Mouse (Mus musculus) forebrain, embryonic 11.5 days (tissue): ENCODE measurements at regions not wholly inside any gene's neighbourhood (a gene's known extent, or its start where the extent isn't known, plus 50 kb on each side); places are given as distances from the start of the nearest gene placed in this dataset.

Experiments
- ATAC-seq: fragments of 200-750 bp; cut with Nextera tagmentation; replicated peaks from 2 replicates; pipeline ENCODE4 v1.8.0; 2017; ENCODE audit warnings: moderate TSS enrichment; ENCODE audit not compliant: low FRiP score
- DNase-seq: peaks from one replicate; pipeline ENCODE4 v3.0.0-alpha.2; 2017; ENCODE audit warnings: low spot score
- H3K27ac ChIP-seq: fragments of 300-500 bp; sonication (generic); 2 replicates; pipeline ENCODE4 v1.5.1; 2014; ENCODE audit warnings: low read depth, low read length
- H3K27me3 ChIP-seq: fragments of 300-500 bp; sonication (generic); 2 replicates; pipeline ENCODE4 v1.6.1; 2014; ENCODE audit warnings: mild to moderate bottlenecking, low read length, mixed read lengths; ENCODE audit not compliant: control insufficient read depth, insufficient read depth
- H3K36me3 ChIP-seq: fragments of 300-500 bp; sonication (generic); 2 replicates; pipeline ENCODE4 v1.6.1; 2014; ENCODE audit warnings: mild to moderate bottlenecking, low read length, moderate library complexity, mixed read lengths; ENCODE audit not compliant: control insufficient read depth, insufficient read depth
- H3K4me1 ChIP-seq: fragments of 300-500 bp; sonication (generic); replicated peaks from 2 replicates; pipeline ENCODE4 v1.6.1; 2014; ENCODE audit warnings: low read length, mixed read lengths; ENCODE audit not compliant: control insufficient read depth, insufficient read depth
- H3K4me2 ChIP-seq: fragments of 300-500 bp; sonication (generic); 2 replicates; pipeline ENCODE4 v1.6.1; 2014; ENCODE audit warnings: low read depth, mild to moderate bottlenecking, low read length, moderate library complexity, mixed read lengths; ENCODE audit not compliant: severe bottlenecking
- H3K4me3 ChIP-seq: fragments of 300-500 bp; sonication (generic); 2 replicates; pipeline ENCODE4 v1.5.1; 2014; ENCODE audit warnings: low read depth, low read length
- H3K9ac ChIP-seq: fragments of 300-500 bp; sonication (generic); 2 replicates; pipeline ENCODE4 v1.6.1; 2014; ENCODE audit warnings: low read length
- H3K9me3 ChIP-seq: fragments of 300-500 bp; sonication (generic); 2 replicates; pipeline ENCODE4 v1.6.1; 2016; ENCODE audit warnings: low read length, mixed read lengths; ENCODE audit not compliant: control insufficient read depth
- WGBS: fragments of 180-500 bp; shearing (Covaris S2); extraction: QIAGEN DNeasy Blood & Tissue Kit; methylation state at CpG from one replicate; pipeline ENCODE4 v1.1.7; 2014; 5-methylcytosine and 5-hydroxymethylcytosine counted together

DNA sequence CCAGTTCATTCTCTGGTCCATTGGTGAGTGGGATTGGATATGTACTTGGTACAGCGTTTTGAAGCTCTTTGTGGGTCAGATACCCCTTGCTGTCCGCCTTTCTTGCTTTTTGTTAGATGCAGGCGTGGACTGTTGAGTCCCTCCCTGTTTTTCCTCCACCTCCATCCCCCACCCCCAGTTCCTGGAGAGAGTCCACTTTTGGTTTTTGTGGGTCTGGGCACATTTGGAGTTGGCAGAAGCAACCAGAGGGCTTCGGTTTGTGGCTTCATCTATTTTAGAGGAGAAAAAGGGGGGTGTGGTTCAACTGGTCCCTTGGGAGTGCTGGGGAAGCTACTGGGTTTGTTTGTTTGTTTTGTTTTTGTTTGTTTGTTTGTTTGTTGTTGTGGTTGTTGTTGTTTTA is 103.9 kb upstream of the Gm9887 start:
- Histone ChIP-seq H3K27me3 (no peaks in the 10 kb centered on the region), H3K4me1 (peaks cover 3% of the 10 kb centered on the region; the same call in 1 of the 2 replicates), H3K9me3 (no peaks in the 10 kb centered on the region; the same call in 1 of the 2 replicates), H3K4me2 (no peak overlapping the region; the same call in 1 of the 2 replicates), H3K36me3 (no peaks in the 10 kb centered on the region), H3K4me3 (no peak overlapping the region), H3K9ac (no peak overlapping the region), H3K27ac (no peak overlapping the region)
- no peak for DNase-seq
- ATAC-seq: no peak
- WGBS: 68% methylated on average over 4 of the region's 4 CpGs

DNA sequence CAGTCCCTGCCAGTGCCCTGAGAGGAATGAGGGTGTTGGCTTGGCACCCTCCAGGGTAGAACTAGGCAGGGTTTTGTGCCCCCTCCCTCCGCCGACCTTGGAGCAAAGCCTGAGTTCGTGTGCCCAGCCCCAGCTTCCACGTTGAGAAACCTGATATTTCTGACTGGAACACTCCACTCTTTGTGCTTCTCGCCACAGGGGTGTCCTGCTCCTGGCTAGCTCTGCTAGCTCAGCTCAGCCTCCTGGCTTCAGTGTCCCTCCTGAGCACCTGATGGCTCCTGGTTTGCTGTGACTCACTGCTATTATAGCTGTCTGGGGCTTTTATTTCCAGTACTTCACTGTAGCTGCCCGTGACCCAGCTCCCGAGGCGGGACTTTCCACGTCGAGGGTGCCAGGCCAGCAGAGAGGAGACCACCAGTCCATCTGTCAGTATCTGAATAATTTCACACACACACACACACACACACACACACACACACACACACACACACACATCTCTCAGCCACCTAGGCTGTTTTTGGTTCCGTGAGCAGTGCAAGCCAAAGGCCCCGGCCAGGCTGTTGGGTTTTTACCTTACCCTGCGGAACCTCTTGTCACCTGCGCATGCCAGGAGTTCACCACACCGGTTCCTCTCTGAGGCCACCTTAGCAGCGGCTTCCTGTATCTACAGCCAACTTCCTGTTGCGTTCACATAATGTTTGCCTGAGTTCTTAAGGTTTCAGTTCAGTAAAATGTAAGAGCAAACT is 102.8 kb upstream of the Gm9887 start:
- DNase-seq: no peak
- no peak overlapping the region; the same call in 1 of the 2 replicates for H3K9ac ChIP-seq
- peaks cover 3% of the 10 kb centered on the region; the same call in 1 of the 2 replicates for H3K4me1 ChIP-seq
- ATAC-seq: peak; percentile 28; the same call in 1 of the 2 replicates
- no peaks in the 10 kb centered on the region; the same call in 1 of the 2 replicates for H3K9me3 ChIP-seq
- 61% methylated on average over 17 of the region's 17 CpGs for WGBS
- no peak overlapping the region for H3K4me2 ChIP-seq
- H3K27ac ChIP-seq: no peak overlapping the region
- no peaks in the 10 kb centered on the region for H3K27me3 ChIP-seq
- H3K4me3 ChIP-seq: no peak overlapping the region
- H3K36me3 ChIP-seq: no peaks in the 10 kb centered on the region

DNA sequence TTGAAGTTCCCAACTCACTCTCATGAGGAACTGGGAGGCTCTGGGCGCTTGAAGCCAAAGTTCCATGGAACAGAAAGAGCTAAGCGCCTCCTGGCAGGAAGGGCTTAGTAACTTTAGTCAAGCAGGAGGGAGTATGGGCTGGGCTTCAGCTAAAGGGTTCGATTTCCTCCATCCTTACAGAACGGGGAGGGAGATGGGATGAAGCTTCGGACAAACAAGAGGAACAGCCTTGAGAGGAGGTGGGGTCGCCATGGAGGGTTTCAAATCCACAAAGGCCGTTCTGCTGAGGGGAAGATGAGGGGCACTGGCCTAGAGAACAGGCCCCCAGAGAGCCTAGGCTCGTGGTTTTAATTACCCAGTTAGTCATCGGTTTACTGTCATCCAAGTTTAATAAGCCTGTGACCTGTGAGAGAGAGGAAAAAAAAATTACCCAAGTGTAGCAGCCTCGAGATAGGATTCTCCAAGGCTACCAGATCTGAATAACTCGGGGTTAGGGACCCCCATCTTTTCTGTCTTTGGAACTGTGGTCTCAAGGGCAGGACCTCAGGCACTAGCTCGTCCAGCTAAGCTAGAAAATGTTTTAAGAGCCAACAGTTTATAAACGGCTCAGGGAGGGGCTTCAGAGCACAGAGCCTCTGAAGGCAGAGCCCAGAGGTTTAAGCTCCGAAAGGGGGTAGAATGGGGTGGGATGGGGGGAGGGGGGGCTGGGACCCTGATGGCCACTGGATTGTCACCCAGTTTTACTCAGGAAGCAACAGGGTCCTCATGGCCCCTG is 102.1 kb upstream of the Gm9887 start:
- H3K4me3 ChIP-seq: no peak overlapping the region
- no peaks in the 10 kb centered on the region for H3K36me3 ChIP-seq
- ATAC-seq (peak; percentile 10; the same call in 1 of the 2 replicates), DNase-seq (no peak)
- H3K27me3 ChIP-seq: no peaks in the 10 kb centered on the region
- H3K9me3 ChIP-seq: no peaks in the 10 kb centered on the region; the same call in 1 of the 2 replicates
- no peak overlapping the region for H3K4me2 ChIP-seq
- WGBS: 23% methylated on average over 14 of the region's 14 CpGs
- no peak overlapping the region for H3K27ac ChIP-seq
- H3K9ac ChIP-seq: no peak overlapping the region; the same call in 1 of the 2 replicates
- peaks cover 3% of the 10 kb centered on the region; the same call in 1 of the 2 replicates for H3K4me1 ChIP-seq

GRCm38 (mm10) chr12:69473379-69474057 is 101.3 kb upstream of the Gm9887 start:
- H3K4me1 ChIP-seq: peaks cover 3% of the 10 kb centered on the region; the same call in 1 of the 2 replicates
- no peaks in the 10 kb centered on the region; the same call in 1 of the 2 replicates for H3K9me3 ChIP-seq
- H3K4me2 ChIP-seq: no peak overlapping the region
- no peak overlapping the region for H3K4me3 ChIP-seq
- ATAC-seq: no peak
- no peaks in the 10 kb centered on the region for H3K36me3 ChIP-seq
- DNase-seq: no peak
- WGBS: 67% methylated on average over 13 of the region's 13 CpGs
- H3K27ac ChIP-seq: no peak overlapping the region
- H3K27me3 ChIP-seq: no peaks in the 10 kb centered on the region
- H3K9ac ChIP-seq: no peak overlapping the region

- ATAC-seq (no peak), DNase-seq (no peak)
- H3K4me2 ChIP-seq: no peak overlapping the region
- no peak overlapping the region for H3K9ac ChIP-seq
- no peaks in the 10 kb centered on the region for H3K27me3 ChIP-seq
- H3K36me3 ChIP-seq: no peaks in the 10 kb centered on the region
- H3K9me3 ChIP-seq: no peaks in the 10 kb centered on the region; the same call in 1 of the 2 replicates
- no peak overlapping the region for H3K27ac ChIP-seq
- WGBS: 97% methylated on average over 9 of the region's 9 CpGs
- H3K4me1 ChIP-seq: peaks cover 3% of the 10 kb centered on the region; the same call in 1 of the 2 replicates
- no peak overlapping the region for H3K4me3 ChIP-seq
Measured at GRCm38 (mm10) chr12:69472912-69473311, 100.7 kb upstream of the Gm9887 start.

DNA sequence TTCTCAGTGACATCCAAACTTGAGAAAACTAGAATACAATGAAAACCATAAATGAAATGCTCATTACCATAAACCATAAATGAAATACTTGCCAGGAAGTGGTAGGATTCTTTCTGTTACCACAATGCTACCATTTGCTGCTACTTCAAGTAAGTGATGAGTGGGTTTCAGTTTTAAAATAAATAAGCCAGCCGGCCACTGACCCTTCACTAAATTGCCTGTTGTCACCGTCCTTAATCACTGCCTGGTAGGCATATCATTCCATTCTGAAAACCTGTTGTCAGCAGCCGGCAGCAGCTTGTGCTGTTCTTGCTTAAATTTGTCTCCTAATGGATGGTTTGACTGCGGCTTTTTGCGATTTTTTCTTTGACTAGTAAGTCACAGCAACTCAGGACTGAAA is 99.6 kb upstream of the Gm9887 start:
- ATAC-seq (no peak), DNase-seq (no peak)
- H3K4me3 ChIP-seq: no peak overlapping the region
- no peaks in the 10 kb centered on the region for H3K36me3 ChIP-seq
- WGBS: 56% methylated on average over 5 of the region's 5 CpGs
- no peak overlapping the region for H3K9ac ChIP-seq
- peaks cover 3% of the 10 kb centered on the region; the same call in 1 of the 2 replicates for H3K4me1 ChIP-seq
- no peak overlapping the region for H3K4me2 ChIP-seq
- no peak overlapping the region for H3K27ac ChIP-seq
- H3K9me3 ChIP-seq: no peaks in the 10 kb centered on the region; the same call in 1 of the 2 replicates
- no peaks in the 10 kb centered on the region for H3K27me3 ChIP-seq

DNA sequence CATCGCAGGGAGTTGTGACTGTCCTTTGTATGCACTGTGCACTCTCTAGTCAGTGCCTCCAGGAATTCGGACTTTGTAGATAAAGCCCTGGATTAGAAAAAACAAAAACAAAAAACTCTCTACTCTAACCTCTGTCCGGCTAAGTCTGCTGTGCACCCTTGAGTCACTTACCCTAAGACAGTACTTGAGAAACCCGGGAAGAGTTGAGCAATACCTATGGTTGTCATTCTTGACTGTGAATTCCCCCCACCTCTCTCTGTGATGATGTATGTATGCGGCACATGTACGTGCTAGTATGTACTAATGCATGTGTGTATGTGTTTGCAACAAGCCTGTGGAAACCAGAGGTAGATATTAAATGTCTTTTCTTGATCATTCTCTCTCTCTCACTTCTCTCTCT is 96.7 kb upstream of the Gm9887 start:
- ATAC-seq: no peak
- no peak overlapping the region for H3K9ac ChIP-seq
- no peak overlapping the region for H3K4me2 ChIP-seq
- no peak overlapping the region for H3K4me3 ChIP-seq
- H3K27ac ChIP-seq: no peak overlapping the region
- no peaks in the 10 kb centered on the region; the same call in 1 of the 2 replicates for H3K9me3 ChIP-seq
- WGBS: 88% methylated on average over 6 of the region's 6 CpGs
- H3K27me3 ChIP-seq: no peaks in the 10 kb centered on the region
- no peaks in the 10 kb centered on the region for H3K4me1 ChIP-seq
- no peak for DNase-seq
- no peaks in the 10 kb centered on the region for H3K36me3 ChIP-seq

DNA sequence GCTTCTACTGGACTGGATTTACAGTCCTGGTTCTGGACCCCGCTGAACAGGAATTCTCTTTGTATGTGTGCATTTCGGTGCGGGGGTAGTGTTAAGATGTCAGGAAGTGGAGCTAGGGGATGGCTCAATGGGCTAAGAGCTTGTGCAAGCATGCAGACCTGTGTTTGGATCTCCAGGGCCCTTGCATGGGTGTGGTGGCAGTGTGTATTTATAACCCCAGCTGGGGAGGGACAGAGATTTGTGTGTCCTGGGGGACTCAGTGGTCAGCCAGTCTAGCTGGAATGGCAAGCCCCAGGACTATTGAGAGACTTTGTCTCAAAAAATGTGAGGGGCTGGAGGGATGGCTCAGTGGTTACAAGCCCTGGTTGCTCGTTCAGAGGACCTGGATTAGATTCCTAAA is 95.1 kb upstream of the Gm9887 start:
- no peaks in the 10 kb centered on the region for H3K36me3 ChIP-seq
- DNase-seq (no peak), ATAC-seq (no peak)
- no peak overlapping the region for H3K4me2 ChIP-seq
- no peaks in the 10 kb centered on the region; the same call in 1 of the 2 replicates for H3K9me3 ChIP-seq
- 77% methylated on average over 4 of the region's 4 CpGs for WGBS
- H3K4me1 ChIP-seq: no peaks in the 10 kb centered on the region
- no peak overlapping the region for H3K27ac ChIP-seq
- H3K9ac ChIP-seq: no peak overlapping the region
- H3K27me3 ChIP-seq: no peaks in the 10 kb centered on the region
- no peak overlapping the region for H3K4me3 ChIP-seq
